Mouse (Mus musculus) cerebellum, adult 9-10 months (tissue): ENCODE measurements around the gene Slc24a2.

Experiments
- DNase-seq: peaks from one replicate; pipeline ENCODE4 v3.0.0; 2022

Gene Slc24a2

DNA sequence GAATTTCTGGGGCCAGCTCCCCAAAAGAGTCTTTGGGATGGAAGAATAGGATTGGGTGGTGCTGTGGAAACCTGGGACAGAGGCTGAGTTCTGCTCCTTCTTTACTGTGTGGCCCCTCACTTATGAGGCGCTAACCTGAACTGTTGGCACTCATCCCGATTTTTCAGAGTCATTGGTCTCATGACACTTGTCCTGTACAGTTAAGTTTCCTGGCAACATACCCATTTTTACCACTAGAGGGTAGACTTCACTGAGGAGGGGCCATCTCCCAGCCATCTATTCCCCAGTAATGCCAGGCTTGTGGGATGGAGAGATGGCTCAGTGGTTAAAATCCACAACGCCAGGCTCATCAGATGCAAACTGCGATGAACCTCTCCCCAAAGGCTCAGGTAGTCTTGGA lies 192.7 kb downstream of the Slc24a2 start:
- DNase-seq: no peak

DNA sequence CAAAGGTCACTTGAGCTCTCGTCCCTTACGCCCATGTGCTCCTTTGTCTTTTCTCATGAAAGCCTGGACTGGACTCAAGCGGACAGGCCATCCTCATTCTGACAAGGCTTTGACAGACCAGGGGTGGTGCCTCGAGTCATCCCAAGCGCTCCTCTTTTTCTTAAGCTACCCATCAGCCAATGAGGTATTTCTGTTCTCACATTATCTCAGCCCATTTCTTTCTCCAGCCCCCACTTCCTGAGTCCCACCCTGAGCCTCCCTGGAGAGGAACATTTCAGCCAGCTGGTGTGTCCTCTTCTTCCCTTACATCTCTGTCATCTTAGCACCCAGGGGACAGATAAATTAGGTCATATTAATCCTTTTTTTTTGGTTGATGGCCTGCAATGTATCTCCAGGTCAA lies 193.8 kb downstream of the Slc24a2 start:
- DNase-seq: no peak

DNA sequence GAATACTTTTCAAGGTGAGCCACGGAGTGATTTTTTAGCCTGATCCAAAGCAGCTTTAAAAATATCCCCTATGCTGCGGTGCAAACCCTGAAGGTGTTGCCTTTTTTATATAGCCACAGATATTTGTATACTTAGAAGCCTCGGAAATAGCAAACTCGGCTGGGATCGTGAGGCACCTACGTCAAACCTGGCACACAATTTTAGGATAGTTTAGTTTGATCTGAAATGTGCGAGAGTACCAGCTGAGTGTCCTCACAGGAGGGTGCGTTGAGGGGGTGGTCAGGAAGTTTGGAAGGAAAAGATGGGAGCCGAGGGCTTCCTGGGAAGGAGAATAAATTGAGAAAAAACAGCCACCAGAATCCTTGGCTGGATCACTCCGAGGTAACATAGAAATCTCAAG lies 194.6 kb downstream of the Slc24a2 start:
- DNase-seq: no peak

DNA sequence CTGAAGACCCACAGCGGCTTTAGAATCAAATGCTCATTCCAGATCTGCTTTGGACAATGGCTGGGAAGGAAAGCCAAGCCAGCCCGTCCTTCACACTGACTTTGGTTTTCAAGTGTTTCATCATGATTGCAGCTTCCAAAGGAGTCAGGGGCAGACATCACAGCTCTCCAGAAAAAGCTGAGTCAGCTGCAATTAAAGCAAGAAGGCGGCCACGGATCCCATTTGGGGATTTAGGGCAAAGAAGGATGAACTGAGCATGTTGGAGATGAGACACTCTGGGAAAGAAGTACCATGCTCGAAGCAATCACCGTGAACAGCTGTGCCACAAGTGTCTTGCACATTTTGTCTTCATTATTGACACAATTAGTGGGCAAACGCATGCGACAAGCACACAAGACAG lies 197.6 kb downstream of the Slc24a2 start:
- no peak for DNase-seq

DNA sequence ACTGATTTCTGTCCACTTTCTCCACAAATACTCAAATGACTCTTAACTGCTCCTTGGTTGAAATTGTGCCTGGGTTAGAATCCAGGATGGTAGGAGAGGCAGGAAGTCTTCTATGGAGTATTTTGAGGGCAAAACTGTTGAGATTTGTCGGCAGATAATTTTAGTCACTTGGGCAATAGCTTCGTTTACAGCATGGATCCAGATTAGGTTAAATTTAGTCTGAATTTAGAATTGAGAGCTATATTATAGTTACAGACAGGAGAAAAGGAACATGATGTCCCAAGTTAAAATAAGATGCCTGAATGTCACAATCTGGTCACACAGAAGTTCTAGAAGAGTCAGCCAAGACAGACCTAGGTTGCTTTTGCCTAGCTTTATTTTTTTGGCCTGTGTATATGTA lies 199.2 kb downstream of the Slc24a2 start:
- DNase-seq: no peak

DNA sequence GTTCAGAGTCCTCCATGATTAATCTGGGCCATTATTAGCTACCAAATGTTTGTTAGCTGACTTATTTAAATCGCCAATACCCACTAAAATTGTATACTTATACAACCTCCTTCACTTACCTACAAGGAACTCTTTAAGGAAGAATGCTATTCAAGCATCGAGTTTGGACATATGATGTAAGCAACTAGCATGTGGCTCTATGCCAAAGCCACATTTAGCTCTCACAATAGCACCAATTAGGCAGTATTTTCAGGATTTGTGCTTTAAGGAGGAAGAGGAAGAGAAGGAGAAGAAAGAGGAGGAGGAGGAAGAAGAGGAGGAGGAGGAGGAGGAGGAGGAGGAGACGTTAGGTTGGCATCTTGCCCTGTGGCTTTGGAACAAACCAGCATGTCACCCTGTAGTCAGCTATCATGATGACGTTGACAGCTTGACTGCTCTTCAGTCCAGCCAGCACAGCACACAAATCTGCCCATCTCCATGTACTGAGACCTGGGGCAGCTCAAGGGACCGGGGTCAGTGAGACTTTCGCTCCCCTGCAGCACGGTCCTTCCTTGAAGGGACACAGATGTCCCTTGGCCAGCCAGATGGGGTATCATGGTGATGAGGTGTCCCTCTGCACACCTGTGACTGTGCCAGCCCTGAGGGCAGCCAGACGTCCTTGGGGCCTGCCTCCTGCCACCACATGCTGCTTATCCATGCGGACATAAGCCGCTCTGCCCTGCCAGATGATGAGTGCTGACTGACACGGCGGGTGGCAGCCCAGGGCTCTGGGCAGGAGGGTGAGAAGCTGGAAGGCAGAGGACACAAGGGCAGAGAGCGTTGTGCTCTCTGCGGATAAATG lies 203.7 kb downstream of the Slc24a2 start:
- peak; percentile 56 for DNase-seq

DNA sequence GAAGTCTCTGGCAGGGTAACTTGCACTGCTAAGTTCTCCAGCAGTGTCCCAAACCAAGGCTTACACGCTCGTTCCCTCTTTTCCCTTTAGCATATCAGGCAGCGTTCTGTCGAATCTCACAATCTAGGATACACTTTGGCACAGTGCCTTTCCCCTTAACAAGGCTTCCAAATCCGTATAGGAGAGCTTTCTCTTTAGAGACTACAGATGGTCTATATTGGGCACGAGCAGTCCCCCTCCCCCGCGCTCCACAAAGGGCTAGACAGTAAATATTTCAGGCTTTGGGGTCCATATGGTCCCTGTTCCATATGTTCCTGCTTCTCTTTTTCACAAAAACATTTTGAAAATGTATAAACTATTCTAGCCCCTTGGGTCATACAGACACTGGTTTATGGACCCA lies 205.7 kb downstream of the Slc24a2 start:
- no peak for DNase-seq

DNA sequence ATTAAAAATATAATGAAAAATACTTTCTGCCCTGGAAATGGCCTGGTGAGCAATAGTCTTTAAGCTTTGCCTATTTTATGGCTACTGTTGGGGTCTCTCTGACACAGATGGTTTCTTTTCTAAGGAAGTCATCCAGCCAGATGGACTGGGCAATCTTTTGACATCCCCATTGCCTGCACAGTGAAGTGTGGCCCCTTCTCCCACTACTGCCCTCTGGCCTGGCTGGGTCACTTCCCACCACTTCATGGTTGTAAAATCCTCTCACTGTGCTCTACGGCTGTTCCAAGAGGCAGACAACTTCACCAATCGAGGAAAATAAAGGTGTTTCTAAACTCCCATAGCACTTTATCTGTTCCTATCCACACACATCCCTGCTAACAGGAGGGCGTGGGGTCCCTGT lies 208.7 kb downstream of the Slc24a2 start:
- DNase-seq: no peak

DNA sequence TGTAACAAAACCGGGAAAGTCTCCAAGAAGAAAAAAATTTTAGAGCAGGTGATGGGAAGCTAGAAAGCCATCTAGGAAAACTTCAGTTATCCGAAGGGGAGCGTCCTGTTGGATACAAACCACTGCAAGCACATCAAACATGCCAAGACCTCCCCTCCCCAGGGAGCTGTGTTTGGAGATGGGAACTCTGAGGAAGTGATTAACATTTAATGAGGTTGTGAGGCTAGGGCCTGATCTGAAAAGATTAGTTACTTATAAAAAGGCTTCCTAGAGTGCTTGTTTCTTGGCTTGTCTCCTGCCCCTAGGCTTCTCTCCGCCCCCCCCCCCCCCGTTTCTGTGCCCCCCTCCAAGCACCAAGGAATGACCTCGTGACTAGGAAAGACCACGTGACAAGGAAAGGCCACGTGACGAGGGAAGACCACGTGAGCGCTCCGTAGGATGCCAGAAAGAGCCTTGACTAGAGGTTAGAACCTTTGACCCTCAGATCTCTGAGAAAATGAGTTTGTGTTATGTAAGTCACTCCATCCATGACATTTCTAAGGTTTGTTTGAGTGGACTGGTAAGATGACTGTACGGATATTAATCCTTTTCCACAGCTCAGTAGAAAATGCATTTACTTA lies 210.7 kb downstream of the Slc24a2 start:
- no peak for DNase-seq

DNA sequence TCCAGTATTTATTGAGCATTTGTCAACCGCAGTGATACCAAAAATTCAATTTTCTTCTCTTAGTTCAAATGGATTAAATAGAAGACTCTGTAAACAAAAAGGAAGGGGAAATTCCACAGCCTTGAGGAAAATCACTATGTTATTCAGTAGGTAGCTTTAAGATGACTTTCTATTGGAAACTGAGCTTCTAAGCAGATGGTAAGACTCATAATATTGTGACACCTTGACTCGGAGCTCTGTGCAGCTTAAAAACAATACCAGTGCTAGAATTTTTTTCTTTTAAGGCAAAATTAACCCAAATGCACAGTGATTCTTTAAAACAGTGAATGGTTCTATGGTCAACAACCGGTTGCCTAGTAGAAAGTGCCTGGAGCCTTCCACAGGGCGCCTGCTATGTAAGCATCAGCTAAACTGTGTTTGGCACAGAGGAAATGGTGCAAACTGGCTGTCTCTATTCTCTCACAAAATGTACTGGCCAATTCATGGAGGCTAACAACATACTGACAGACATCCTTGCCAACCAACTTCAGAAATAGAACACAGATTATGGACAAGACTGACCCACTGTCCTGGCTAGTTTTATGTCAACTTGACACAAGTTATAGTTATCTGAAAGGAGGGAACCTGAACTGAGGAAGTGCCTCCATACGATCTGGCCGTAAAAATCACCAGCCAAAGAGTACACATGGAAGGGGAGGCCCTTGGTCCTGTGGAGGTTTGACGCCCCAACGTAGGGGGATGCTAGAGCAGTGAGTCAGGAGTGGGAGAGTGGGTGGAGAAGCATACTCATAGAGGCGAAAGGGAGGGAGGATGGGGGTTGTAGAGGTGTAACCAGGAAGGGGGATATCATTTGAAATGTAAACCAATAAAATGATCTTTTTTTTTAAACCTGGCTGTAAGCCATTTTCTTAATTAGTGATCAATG lies 211.9 kb downstream of the Slc24a2 start:
- no peak for DNase-seq

DNA sequence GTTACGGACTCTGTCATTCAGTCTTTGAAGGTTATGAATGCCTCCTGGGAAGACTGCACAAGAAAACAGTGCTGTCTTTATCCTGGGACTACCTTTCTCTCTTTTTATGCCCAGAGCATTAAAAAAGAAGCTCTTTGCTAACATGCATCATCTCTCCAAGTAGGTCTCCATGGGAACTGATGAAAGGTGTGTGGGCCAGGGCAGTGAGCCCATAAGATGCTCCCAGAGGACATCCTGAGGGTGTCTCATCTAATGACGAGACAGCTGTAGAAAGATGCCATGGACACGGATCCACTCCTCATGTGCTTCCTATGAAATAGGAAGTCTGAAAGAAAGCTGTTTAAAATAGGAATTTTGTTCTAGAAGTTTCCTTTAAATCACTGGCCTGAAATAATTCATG lies 212.8 kb downstream of the Slc24a2 start:
- no peak for DNase-seq

DNA sequence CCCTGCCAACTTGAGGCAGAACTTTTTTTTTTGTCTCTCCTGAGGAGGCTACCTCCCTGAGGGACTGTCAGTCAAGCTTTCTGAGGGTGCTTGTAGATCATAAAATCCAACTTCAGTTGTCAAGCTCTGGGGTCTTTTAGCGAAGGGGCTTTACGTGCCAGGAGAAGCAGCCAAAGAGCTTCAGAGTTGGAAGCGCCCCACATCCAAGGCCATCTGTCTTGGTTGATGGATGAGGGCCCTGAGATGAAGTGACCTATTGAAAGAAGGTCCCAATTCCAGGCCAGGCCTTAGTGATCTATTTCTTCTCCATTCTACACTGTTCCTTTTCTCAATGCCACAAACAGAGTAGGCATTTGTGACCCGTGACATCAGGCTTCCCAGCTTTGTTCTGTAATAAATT lies 214.5 kb downstream of the Slc24a2 start:
- no peak for DNase-seq

DNA sequence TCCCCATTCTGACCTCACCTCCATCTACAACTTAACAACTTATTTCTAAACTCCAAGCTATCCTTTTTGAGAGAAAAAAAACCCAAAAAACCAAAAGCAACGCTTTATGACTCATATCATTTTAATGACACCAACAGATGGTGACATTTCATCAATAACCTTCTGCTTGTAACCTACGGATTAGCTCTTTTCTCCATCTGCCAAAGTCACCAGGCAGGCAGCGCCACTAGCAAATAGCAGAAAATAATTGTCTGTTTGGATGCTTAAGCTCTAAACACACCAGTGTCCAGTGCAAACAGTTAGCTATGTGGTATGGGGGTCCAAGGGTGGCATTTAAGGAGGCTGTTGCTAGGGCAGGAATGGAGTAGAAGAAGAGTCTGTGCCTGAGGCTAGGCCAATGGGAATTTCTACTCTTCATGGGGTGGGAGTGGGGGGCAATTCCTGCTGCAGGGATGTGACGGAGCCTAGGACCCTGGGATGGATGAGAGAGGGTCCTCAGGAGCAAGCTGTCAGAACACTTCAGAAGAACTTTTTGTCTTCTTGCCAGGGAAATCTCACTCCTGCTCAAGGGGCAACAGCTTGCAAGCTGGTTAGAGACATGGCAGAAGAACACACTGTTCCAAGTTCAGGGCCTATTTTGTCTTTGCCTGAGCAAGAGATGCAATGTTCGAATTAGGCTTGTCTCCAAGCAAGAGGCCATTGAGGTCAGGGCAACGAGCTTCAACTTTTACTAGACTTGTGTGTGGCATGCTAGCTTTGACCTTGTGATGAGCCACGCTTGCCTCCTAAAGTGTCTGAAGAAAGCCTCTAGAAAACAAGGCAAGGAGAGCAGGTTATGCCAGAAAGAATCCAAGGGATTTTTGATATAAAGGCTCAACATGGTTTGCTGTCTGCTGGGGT lies 216.3 kb downstream of the Slc24a2 start:
- DNase-seq: peak; percentile 28

DNA sequence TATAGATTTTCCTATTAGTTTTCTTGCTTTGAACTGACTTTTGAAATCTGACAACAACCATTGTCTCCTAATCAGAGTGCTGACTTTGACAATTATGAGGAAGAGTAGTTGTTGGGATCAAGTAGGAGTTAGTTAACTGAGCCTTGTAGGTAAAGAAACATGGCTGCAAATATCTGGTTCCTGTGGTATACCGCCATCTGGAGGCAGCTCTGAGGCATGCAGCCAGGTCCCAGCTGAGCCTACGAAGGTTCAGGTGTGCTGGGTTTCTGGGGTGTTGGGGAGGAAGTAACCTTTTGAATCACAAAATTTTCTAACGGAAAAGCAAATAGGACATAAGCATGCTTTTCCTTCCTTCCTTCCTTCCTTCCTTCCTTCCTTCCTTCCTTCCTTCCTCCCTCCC lies 237.8 kb downstream of the Slc24a2 start:
- DNase-seq: no peak

DNA sequence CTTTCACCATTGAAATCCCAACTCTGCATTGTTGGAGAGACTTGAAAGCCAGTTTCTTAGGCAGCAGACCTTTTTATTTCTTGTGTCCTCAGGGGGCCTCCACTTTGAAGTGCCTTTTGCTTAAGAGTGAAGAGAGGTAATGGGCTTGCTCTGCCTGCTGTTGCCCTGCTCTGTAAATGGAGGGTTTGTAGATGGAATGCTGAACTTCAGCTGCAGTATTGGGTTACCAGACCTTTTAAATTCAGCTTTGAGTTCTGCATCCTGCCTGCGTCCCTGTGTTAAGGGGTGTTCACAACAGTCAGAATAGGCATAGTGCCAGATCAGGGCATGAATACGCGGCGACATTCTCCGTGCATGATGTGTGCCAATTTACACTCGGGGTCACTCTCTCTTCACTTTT lies 241.0 kb downstream of the Slc24a2 start:
- no peak for DNase-seq

DNA sequence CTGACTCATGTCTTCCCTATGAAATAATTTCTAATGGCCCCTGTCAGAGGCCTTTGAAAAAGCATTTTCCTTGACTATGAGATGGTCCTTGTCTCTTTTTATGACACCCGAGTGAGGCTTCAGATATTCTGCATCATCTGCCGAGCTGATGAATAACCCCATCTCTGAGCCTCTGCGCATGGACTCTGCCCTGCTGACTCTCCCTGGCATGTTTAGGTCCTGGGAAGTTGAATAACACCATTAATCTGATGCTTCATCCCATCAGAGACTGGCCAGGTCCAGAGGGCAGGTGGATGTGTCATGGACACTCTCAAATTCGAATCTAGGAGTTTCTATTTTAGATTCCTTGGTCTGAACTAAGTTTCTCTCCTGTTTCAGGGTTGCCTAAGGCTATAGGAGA lies 242.4 kb downstream of the Slc24a2 start:
- no peak for DNase-seq

DNA sequence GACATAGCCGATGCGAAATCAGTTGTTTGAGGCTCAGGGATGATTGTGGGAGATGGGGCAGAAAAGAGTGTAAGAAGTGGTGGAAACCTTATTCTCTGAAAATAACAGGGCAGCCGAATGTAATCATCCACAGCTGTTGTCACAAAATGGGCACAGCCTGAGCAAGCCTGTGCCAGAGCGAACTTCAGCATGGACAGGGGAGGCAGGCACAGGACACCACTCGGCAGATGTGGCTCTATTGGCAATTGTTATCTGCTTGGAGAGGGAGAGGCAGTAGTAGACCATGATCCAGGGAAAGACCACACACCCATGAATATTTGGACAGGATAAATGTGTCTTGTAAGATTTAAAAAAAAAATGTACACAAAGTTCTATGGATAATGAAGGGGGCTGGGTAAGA lies 253.0 kb downstream of the Slc24a2 start:
- DNase-seq: no peak

DNA sequence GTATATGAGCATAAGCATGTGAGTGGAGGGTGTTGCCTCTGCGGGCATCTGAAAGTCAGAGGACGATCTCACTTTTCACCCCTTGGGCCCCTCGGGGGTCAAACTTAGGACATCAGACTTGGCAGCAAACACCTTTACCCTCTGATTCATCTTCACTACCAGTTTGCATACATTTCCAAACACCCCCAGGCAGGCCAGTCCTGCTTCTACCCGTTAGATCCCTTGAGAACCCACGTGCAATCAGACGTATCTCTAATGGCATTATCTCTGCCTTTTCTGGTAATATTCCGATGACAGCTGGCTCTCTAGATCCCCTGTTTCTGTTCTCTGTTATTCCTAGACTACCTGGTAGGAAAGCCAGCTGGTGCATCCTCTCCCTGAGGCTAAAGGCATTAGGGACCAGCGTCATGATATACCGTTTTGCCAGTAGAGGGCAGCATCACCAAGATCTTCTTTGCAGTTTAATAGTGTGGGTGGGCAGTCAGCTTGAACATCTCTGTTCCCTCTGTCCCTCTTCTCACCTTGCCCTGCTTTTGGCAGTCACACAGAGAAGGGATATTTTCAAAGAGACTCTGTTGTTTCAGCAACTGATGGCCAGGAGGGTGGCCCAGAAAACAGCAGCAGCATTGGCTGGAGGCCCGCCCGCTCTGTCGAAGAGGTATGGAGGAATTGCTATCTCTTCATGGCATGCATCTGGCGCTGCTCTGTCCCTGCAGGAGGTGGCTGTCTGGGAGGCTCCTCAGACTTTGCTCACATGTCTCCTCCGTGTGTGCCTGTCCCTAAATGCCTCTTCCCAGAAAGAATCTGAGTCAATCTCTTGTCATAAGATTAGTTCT lies 272.5 kb downstream of the Slc24a2 start:
- peak; percentile 61 for DNase-seq

DNA sequence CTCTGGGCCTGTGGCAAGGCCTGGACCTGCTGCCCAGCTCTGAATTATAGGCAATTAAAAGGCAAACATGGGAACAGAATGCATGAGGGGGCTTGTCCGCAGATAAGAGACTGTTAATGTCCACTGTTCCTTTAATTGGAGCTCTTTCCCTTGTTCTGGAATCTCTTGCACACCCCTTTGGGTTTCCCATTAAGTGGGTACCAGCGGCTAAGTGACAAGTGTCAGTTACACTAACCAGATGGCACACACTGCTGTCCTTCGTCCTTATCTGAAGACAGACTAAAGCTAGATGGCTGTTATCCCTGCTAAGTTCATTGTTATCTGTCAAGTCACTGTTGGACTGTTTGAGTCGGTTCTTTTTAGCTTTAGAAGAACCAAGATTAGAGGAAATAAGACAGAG lies 274.8 kb downstream of the Slc24a2 start:
- DNase-seq: no peak

DNA sequence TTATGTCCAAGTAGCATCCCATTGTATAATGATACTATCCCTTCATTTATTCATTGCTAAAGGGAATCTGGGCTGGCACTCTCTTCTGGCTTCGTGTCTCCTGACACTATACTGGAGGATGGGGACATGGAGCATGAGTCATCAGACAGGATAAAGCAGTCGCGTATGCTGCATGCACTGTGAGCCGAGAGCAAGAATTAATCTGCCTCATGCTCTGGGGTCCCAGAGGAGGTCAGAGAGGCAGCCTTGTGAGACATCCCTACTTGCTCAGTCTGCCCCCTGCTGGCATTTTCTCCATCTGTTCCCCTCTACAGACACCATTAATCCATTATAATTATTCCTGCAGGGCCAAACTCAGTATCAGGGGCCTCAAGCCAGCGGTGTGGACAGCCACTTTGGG lies 276.8 kb downstream of the Slc24a2 start:
- no peak for DNase-seq

DNA sequence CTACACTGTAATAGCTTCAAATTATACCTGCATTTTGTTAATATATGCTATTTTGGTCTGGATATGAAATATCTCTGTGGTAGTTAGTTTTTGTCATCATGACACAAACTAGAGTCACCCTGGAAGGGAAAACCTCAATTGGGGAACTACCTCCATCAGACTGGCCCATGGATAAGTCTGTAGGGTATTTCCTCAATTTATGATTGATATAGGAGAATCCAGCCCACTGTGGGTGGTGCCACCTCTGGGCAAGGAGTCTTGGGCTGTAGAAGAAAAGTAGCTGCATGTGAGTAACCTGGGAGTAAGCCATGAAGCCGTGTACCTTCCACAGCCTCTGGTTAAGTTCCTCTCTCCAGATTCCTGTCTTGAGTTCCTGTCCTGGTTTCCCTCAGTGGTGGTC lies 281.5 kb downstream of the Slc24a2 start:
- no peak for DNase-seq

DNA sequence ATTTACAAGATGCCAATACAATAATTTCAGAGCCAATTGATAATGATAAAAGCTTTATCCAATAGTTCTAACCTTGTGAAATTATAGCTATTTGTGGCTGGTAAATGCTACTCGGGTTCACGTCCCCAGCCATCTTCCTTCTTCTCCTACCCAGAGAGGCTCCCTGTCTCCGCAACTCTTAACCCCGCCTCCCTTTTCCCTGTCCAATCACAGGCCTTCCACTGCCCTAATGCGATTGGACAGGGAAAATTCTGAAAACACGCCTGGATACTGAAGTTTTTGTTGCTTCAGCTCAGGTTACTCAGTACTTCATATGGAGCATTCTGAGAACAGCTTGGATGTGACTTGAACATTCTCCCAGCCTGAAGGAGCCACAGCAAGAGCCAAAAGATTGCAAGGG lies 287.0 kb downstream of the Slc24a2 start:
- DNase-seq: no peak
